Mouse (Mus musculus) neutrophil, adult 5-6 weeks (primary cell): Measurements from ENCODE around the gene Xlr5a. TPM values are rescaled to one million over a fixed set of nuclear protein-coding genes. Genes with fewer than 3 reads are reported as not detected.
"Not testable (repeated sequence)": the region's sequence is repeated elsewhere in the genome, so short reads cannot be mapped to it uniquely, and the experiment has no call there.

ENCODE experiments used
- ATAC-seq: fragments of 151-379, 151-347 bp; 2 replicates; pipeline ENCODE4 v1.8.0; 2017; ENCODE audit warnings: mild to moderate bottlenecking, moderate TSS enrichment; ENCODE audit not compliant: insufficient number of reproducible peaks, poor library complexity, low FRiP score, severe bottlenecking; ENCODE audit errors: extremely low read depth
- total RNA-seq: library from RNA; stranded (forward); fragments of 200-1000 nt; gene quantifications from 2 replicates; pipeline ENCODE4 v1.2.3, GENCODE M21; 2017

The Xlr5a gene
- total RNA-seq, 1 experiment from 2014 or later = not detected

DNA sequence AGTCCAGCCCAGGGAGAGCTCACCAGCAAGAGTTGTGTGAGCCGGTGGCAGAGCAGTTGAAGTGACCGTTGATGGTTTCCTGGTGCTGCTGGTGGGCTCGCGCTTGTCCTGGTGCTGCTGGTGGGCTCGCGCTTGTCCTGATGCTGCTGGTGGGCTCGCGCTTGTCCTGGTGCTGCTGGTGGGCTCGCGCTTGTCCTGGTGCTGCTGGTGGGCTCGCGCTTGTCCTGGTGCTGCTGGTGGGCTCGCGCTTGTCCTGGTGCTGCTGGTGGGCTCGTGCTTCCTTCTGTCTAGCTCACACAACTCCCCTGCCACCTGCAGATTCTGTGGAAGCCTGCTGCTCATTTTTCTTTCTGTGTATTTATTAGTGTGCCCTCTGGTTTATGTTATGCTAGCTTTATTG, 115.9 kb downstream of the Xlr5a start, which contains the start of gene Spin2d:
Spin2d (minus strand) TSS at position 101 of the 400 bp plus-strand sequence.
- not testable (repeated sequence) for ATAC-seq

DNA sequence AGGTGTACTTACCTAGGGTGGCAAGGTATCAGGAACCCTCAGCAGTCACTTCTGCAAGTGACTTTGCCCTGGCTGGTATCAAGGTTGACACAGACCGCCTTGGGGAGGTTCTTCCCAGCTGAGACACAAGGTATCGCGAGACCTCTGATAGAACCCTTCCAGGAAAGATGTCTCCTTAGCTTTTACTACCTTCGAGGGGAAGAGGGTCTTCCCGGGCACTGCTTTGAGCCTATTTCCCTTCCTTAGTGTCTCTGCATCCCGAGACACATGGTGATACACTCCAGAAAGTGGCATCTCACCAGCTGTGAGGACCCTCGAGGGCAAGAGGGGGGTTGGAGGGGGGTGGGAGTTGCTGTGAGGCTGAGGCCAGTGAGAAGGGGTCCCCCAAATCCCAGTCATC, 143.4 kb downstream of the Xlr5a start, which contains the start of gene DXBay18:
DXBay18 (minus strand) TSS at position 101 of the 400 bp plus-strand sequence.
- ATAC-seq = not testable (repeated sequence)

DNA sequence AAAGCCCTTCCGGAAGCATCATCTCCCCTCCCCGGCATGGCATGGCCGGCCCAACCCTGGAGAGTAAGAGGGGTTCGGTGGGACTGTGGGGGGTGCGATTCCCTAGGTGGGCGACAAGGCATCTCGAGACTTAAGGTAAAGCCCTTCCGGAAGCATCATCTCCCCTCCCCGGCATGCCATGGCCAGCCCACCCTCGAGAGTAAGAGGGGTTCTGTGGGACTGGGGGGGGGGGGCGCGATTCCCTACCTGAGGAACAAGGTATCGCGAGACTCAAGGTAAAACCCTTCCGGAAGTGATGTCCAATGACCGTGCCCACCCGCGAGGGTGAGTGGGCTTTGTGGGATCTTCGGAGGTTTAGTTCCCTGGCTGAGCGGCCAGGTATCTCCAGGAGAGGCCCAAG, 144.3 kb downstream of the Xlr5a start, which contains the start of gene Xlr5b:
Xlr5b (plus strand) TSS at position 301 of the 400 bp plus-strand sequence.
- ATAC-seq = not testable (repeated sequence)

DNA sequence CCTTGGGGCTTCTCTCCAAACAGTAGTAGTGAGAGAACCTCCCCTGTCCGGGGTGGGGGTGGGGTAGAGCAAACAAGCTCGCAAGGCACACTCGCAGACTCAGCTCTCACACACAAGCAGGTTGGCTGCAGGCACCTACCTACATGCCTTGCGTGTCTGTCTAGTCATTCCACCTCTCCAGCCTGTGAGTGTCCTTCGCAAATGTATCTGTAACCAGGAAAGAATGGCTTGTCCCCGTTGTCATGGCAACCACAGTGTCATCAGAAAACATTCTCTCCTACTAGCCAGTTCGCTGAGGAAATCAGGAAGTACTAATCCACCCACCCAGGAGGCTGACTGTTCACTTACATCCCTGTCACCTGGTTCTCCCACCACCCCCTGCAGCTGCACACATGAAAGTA, 149.6 kb downstream of the Xlr5a start:
- ATAC-seq = not testable (repeated sequence)

DNA sequence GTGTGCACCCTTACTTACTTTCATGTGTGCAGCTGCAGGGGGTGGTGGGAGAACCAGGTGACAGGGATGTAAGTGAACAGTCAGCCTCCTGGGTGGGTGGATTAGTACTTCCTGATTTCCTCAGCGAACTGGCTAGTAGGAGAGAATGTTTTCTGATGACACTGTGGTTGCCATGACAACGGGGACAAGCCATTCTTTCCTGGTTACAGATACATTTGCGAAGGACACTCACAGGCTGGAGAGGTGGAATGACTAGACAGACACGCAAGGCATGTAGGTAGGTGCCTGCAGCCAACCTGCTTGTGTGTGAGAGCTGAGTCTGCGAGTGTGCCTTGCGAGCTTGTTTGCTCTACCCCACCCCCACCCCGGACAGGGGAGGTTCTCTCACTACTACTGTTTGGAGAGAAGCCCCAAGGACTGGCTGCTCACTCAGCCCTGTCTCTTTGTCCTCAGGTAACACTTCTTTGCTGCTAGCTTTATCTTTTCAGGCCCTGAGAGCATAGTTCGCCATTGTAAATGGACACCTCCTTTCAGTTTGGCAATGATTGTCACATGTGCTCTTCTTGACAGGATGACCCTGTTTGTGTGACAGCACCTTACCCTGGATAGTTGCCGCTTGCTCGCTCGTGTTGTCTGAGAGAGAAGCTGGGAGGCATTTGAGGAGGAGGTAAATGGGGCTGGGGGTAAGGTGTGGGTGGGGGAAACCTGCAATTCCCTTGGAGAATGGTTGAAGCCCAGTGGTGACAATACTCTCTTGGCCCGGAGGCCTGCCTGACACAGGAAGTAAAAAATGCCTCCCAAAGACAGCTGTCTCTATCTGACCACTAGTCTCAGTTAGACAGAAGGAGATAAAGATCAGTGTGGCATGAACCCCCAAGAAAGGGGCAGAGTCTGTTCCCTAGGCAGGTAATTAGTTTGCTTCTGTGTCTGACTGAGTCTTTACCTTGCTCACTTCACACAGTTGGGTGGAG, 169.6 kb downstream of the Xlr5a start:
- ATAC-seq = not testable (repeated sequence)

DNA sequence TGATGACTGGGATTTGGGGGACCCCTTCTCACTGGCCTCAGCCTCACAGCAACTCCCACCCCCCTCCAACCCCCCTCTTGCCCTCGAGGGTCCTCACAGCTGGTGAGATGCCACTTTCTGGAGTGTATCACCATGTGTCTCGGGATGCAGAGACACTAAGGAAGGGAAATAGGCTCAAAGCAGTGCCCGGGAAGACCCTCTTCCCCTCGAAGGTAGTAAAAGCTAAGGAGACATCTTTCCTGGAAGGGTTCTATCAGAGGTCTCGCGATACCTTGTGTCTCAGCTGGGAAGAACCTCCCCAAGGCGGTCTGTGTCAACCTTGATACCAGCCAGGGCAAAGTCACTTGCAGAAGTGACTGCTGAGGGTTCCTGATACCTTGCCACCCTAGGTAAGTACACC, 176.0 kb downstream of the Xlr5a start, which contains the start of gene Gm14685:
Gm14685 (plus strand) TSS at position 301 of the 400 bp plus-strand sequence.
- not testable (repeated sequence) for ATAC-seq

DNA sequence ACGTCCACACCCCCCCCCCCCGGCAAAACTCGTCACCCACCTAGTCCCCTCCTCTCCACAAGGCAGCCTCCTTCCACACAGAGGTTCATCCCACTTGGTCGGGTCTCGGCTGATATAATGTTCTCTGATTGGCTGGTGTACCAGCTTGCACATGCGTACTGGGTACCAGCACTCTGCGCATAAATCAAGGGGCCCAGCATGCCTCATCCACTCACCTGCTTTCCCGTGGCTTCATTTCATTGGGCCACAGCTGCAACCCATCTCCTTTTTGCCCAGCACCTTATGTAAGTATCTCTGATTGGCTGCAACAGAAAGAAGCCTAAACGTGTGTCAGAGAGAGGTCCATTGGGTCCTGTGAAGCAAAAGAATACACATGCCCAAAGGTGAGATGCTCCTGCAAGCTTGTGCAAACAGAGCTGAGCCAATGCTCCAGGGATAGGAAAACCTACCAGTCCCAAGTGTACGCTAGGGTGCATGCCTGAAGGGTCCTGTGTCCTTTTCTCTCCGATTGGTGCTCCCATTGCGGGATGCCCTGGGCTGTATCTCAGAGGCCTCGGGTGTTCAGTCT, 195.8 kb downstream of the Xlr5a start, which contains the start of gene Xlr3a:
Xlr3a (minus strand) TSS at position 155 of the 568 bp plus-strand sequence.
- ATAC-seq = not testable (repeated sequence)

DNA sequence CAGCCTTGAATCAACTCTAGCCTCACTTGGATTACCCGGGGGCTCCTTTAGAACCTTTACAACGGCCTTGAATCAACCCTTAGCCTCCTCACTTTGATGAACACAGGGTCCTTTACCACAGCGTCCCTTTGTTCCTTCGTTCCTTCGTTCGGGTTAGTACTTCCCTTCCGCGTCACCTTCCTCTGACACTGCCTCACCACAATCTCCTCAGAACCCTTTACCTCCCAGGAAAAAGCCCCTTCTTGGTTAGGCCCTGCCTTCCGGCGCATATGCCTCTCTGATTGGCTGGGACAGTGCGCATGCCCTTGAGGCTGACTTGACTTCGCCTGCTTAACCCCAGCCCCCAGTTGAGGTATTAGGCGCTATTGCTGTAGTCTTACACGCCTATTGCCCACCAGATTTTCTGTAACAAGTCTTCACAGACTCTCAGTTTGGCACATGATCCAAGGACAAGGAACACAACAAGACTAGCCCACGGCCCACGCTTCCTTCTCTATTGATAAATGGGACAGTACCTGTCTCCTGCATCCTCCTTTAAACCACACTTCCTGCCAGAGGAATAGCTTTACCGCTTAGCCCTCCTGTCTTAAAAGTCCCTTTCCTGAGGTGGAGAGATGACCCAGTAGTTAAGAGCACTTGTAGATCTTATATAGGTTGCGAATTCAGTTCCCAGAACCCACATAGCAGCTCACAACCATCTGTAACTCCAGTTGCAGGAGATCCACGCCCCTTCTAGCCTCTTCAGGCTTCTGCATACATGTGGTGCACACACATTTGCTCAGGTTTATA, 210.3 kb downstream of the Xlr5a start, which contains the start of gene Xlr4a:
Xlr4a (minus strand) TSS at position 212 of the 789 bp plus-strand sequence.
- ATAC-seq = not testable (repeated sequence)

DNA sequence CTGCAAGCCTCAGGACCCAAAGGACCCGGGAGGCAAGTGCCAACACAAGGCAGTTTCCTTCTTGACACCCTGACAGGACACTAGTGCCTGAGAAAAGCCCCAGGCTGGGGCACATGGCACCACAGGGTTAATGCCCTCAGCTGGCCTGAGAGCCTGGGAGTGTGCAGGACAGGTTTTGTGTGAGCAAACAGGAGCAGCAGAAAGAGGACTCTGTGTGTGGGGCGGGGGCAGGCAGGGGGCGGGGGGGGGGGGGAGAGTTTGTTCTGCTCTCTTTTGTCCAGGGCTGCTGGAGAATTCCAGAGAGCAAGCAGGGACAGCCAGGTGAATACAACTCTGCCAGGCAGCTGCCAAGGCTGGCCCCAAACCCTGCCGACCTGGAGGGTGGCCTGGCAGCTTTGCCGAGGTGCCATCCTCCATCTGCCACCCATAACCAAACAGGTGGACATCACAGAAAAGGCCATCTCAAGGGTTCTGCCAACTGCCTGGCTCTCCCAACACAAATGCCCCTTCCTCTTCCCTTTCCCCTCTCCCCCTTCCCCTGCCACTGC, 225.9 kb downstream of the Xlr5a start:
- not testable (repeated sequence) for ATAC-seq

DNA sequence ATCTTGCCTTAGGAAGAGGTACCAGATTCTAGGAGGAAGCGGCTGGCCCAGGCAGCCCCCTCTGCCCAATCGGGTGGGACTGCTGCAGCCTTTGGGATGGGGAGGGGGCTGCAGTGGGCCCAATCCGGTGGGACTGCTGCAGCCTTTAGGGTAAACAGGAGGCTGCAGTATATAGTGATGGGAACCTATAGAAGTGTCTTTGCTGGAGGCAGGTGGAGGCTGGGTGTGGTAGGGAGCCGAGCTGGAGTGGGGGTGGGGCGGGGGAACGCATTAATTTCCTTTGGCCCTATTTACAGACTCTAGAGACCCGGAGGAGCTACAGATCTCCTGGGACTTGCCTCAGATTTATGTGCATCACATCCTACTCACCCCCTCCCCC, 228.4 kb downstream of the Xlr5a start, which contains the start of gene Pnma3:
Pnma3 (plus strand) TSS at position 373 of the 379 bp plus-strand sequence.
- ATAC-seq = no peak

DNA sequence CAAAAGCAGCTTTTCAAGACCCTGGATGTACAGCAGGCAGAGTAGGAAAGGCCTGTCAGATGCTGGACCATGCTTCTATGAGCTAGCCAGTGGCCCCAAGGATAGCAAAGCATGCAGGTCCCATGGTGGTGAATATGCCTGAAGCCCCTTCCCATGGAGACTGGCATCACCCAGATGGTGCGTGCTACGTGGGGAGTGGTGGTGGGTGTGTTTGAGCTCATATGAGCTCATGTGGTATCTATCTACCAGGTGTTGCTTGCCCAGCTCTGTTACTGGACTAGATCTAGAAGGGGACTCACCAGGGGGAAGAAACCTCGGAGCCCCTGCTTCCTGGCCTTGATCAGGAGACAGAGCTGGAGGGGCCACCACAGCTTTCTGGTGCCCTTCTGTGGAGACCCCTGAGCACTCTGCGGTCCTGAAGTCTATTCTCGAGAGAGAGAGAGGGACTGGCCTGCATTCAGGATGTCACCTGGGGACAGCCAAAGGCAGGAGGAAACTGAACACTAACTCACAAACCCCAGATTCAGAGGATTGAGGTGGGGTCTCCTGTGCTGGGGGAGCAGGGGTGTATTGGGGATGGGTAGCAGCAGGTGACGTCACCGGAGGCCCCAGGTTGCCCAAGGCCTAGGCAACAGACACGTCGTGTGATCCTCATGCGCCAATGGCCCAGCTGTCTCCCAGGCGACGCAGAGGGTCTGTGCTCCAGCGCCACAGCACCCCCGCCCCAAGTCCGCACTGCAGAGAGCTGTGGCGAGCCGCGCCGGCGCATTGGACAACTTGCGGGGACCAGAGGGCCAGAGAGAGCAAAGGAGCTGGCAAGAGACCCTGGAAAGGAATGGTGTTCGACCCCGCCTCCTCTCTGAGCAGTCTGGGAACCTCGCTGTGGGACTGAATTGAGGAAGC, 229.0 kb downstream of the Xlr5a start:
- no peak for ATAC-seq

DNA sequence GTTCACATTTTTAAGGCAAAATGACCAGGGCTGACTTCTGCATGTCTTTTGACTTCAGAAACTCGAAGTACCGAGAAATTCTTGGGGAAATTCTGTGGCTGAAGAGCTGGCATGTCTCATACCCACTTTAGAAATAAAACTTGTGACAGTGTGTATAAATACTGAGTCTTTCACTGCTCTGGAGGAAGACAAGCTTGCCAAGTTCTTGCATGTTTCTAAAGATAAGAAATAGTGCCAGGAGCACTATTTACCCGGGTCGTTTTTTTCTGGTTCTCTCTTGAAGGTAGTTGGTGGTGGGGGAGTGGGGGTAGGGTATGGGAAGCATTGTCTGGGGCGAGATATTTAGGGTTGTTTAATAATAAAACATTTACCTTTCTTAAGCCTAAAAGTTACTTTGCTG, 230.5 kb downstream of the Xlr5a start:
- ATAC-seq = no peak

DNA sequence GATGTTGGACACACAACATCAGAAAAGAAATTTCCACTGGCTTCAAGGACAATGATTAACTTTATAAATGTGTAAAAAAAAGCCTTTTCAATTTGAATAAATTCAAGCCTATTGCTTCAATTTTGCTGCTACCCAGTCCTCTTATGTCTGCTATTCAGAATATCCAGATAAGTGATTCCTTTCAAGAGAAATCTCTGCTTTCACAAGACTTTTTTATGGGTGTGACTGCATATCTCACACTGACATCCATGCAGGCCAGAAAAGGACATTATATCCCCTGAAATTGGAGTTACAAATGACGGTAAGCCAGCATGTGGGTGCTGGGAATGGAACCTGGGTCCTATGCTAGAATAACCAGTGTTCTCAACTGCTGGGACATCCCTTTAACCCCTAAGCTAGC, 231.2 kb downstream of the Xlr5a start:
- no peak for ATAC-seq

Other genes with a start within 250 kb of the Xlr5a start
- gene Pnma3, start 228.2 kb downstream of the Xlr5a start, total RNA-seq = not detected in 2 replicates
- gene Xlr4a, start 210.5 kb downstream of the Xlr5a start, total RNA-seq = 14.2 and 15.1 TPM in 2 replicates
- 1.2 and 2.1 TPM in 2 replicates for gene Xlr3a, start 195.9 kb downstream of the Xlr5a start, total RNA-seq
- gene Gm14685, start 175.9 kb downstream of the Xlr5a start, total RNA-seq = not detected in 2 replicates
- gene Xlr5b, start 144.2 kb downstream of the Xlr5a start, total RNA-seq = not detected in 2 replicates
- not detected in 2 replicates for gene DXBay18, start 143.5 kb downstream of the Xlr5a start, total RNA-seq
- gene Spin2d, start 116.0 kb downstream of the Xlr5a start, total RNA-seq = not detected in 2 replicates
- 10.7 and 12.6 TPM in 2 replicates for gene Xlr3b, start 100.8 kb downstream of the Xlr5a start, total RNA-seq
- 58.9 and 71.6 TPM in 2 replicates for gene Xlr4b, start 78.6 kb downstream of the Xlr5a start, total RNA-seq
- 5.0 and 5.4 TPM in 2 replicates for gene F8a, start 64.7 kb downstream of the Xlr5a start, total RNA-seq
- 11.1 and 24.4 TPM in 2 replicates for gene Xlr4c, start 49.8 kb downstream of the Xlr5a start, total RNA-seq
- gene Xlr3c, start 27.6 kb downstream of the Xlr5a start, total RNA-seq = not detected in 2 replicates
- not detected in 2 replicates for gene Xlr5c, start within 50 bp of the Xlr5a start, total RNA-seq
- gene Gm45015, start 43.9 kb upstream of the Xlr5a start, total RNA-seq = not detected in 2 replicates
- gene Zfp275, start 49.6 kb upstream of the Xlr5a start, total RNA-seq = 12.5 and 17.9 TPM in 2 replicates
- not detected in 2 replicates for gene Gm18336, start 105.8 kb upstream of the Xlr5a start, total RNA-seq
- gene Zfp92, start 118.1 kb upstream of the Xlr5a start, total RNA-seq = not detected in 2 replicates
- not detected in 2 replicates for gene Trex2, start 142.4 kb upstream of the Xlr5a start, total RNA-seq
- 17.5 and 19.8 TPM in 2 replicates for gene Haus7, start 166.1 kb upstream of the Xlr5a start, total RNA-seq
- gene Bgn, start 190.6 kb upstream of the Xlr5a start, total RNA-seq = not detected in 2 replicates
- gene Atp2b3, start 210.1 kb upstream of the Xlr5a start, total RNA-seq = not detected in 2 replicates